Mouse (Mus musculus) kidney, postnatal 10 days (tissue): ENCODE measurements around the gene Acsl1.

Experiments used
- DNase-seq: peaks from one replicate; pipeline ENCODE4 v3.0.0; 2021; ENCODE audit warnings: mixed read lengths

Gene Acsl1

GRCm38 (mm10) chr8:46475942-46476341, 5.1 kb downstream of the Acsl1 start:
- DNase-seq = no peak

GRCm38 (mm10) chr8:46477747-46478458, 7.1 kb downstream of the Acsl1 start:
- no peak for DNase-seq

DNA sequence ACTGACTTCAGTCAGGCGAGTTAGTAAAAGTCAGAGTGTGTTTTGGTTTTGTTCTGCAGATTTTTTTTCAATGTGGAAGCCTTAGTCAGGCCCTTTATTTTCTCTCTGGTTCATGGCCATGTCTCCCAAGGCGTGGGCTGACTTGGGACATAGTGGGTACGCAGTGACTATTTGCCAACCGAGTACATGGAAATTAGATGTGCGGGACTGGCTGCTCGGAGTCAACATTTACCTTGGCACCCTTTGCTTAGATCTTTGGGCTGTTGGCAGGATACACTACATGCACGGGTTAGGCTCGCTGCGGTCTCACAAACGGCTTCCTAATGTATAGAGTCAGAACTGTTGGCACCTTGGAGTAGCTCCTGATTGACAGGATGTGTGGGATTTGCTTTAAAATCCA, 7.9 kb downstream of the Acsl1 start:
- no peak for DNase-seq

- no peak for DNase-seq
Observed at GRCm38 (mm10) chr8:46479794-46480532, 9.1 kb downstream of the Acsl1 start.

- DNase-seq = no peak
Observed at GRCm38 (mm10) chr8:46480533-46480900, 9.7 kb downstream of the Acsl1 start.

DNA sequence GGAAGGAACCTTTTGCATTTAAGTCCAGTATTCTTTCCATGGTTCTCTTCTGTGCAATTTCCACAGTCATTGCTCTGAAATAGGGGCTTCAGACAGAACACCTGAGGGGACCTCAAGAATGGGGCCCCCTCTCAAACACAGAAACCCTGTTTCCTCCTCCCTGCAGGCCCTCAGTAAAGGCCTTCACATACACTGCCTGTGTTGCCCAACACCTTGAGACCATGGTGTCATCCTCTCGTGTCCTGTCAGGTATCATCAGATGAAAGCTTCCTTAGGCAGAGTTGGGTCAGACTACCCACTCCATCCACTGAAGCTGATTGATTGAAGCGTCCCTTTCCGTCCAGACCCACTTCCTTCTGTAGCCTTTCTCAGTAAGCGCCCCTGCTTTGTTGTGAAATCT, 11.9 kb downstream of the Acsl1 start:
- DNase-seq = no peak

DNA sequence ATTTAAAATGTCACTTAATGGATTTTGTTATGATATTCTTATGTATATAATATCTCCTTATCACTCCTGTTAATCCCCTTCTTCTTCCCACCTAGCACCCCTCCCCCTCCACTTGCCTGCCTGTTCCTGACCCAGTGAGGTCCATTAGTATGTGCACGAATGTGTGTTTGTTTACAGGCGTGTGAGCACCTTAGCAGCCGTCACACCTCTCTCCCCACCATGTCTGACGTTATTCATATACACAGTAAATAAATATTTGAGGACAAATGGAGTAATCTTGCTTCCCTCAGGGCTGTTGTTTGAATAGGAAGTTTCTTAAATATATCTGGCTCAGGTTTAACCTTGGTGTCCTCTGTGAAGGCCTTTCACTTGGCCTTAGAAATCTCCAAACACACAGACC, 12.4 kb downstream of the Acsl1 start:
- DNase-seq = no peak

DNA sequence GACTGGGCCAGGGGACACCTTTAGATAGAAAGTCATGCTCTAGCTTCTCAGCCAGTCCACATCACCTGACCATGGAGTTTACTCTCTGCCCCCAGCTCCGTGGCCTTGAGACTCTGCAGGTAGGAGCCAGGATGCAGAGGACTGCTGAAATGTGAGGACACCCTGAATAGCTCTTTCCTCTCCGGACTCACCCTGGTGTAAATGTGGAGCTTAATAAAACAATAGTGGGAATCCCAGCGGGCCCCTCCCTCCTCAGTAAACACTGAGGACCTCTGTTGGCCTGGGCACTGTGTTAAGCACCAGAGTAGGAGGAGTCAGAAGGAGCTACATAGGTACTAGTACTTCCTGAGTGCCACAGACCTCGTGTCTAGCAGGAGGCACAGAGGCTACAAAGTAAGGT, 13.2 kb downstream of the Acsl1 start:
- no peak for DNase-seq

- no peak for DNase-seq
Observed at GRCm38 (mm10) chr8:46484931-46485463, 14.2 kb downstream of the Acsl1 start.

DNA sequence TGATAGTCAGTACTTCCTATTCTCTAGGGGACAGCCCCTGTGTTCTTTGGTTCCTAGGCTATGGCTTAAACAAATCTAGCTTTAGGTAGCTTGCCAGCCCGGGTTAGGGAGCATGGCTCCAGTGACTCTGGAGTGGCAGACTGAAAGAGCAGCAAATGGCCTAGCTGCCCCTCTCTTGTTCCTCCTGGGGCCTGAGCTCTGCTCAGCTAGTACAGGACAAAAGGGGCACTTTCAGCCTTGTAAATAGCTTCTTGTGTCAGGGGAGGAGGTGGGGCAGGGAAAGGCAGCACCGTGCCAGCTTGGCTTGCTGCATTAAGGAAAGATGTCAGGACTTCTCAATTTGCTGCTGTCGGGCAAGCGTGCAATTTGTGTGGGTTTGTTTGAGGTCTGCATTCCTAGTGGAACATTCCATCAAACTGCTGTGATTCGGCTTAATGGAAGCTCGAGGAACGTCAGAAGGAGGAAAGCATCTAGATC, 17.3 kb downstream of the Acsl1 start:
- no peak for DNase-seq

DNA sequence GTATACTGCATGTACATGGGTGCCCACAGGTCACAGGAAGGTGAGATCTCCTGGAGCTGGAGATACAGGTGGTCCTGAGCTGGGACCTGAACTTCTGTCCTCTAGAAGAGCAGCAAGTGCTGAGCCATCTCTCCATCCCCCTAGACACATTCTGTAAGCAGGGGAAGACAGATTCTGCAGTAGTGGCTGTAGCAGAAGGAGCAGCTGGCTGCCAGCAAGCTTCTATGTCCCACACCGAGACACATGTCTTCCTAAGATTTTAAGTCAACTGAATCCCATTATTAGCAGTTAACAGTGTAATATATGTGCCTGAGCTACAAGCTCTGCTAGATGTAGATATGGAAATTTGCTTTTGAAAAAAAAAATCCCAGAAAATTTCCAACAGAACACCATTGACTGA, 18.4 kb downstream of the Acsl1 start:
- no peak for DNase-seq

DNA sequence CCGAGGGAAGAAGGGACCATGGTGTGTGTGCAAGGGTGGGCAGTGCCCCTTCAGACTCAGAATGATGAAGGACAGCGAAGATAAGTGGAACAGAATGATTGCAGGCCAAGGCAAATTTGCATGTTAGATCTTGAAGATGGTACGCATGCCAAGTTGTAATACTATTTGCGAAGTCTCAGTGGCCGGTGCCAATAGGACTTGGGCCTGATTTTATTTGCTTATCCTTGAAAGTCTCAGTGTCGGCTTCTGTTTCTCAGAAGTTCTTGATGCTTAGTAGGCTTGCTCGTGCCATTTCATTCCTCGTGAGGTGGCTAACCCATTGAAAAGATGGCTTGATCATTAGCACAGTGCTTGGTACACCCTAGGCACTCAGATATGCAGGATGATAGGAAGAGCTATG, 19.4 kb downstream of the Acsl1 start:
- no peak for DNase-seq

DNA sequence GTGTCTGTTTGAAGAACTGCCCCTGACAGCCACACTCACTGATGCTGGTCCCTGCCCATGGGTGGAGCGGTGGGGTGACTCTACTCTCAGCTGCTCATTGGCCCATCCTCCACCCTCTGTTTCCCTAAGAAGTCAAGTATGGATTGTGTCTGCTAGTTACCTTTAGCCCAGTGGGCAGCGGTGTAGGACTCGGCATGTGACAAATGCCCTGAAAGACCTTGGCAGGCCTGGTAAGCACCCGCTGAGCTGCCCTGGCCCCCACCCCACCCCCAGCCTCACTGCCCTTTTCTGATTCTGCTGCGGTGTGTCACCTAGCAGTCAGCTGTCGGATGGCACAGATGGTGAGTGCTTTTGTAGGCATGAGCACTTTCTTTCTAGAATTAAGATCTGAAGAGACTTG, 20.0 kb downstream of the Acsl1 start:
- DNase-seq = peak; percentile 75

DNA sequence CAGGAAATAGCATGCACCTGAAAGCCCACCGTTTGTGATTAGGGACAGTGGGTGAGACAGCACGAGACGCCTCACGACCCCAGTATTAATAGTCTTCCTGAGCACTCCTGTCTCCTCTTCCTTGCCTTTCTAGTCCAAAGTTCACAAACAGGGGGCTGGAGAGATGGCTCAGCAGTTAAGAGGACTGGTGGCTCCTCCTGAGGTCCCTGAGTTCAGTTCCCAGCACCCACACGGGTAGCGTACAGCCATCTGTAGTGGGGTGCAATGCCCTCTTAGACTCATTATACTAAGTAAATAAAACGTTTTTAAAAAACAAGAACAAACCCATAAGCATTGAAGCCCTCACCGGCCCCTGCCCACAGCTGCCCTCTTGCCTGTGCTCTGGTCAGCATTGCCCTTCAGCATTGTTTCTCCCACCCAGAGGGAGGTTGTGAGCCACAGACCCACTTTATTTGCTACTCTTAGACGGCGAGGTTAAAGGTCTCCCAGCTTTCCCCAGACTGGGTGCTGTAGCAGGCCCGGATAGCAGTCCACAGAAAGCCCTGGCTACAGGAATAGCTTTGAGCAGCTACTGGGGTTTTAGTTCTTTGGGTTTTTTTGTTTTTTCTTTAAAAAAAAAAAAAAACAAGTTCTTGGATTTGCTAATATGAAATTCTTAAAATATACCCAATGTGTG, 22.8 kb downstream of the Acsl1 start:
- DNase-seq = no peak

DNA sequence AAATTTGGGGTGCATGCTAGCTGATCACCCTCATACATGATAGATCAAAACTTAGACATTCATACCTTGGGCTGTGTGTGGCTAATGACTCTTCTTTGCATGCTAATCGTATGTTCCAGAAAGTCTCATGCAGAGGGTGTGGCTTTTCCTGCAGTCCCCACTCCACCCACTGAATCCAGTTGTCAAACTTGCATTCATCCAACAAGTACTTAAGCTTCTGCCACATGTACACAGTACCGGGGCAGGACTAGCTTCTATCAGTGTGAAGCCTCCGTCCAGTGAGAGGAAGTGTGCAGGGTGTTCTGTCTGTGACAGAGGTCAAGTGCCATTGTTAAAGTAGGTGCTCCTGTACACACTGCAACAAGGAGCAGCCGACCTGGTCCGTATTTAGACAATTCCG, 26.0 kb downstream of the Acsl1 start:
- DNase-seq = no peak

GRCm38 (mm10) chr8:46497314-46498011, 26.6 kb downstream of the Acsl1 start:
- DNase-seq = no peak

GRCm38 (mm10) chr8:46499376-46500061, 28.7 kb downstream of the Acsl1 start:
- peak; percentile 77 for DNase-seq

DNA sequence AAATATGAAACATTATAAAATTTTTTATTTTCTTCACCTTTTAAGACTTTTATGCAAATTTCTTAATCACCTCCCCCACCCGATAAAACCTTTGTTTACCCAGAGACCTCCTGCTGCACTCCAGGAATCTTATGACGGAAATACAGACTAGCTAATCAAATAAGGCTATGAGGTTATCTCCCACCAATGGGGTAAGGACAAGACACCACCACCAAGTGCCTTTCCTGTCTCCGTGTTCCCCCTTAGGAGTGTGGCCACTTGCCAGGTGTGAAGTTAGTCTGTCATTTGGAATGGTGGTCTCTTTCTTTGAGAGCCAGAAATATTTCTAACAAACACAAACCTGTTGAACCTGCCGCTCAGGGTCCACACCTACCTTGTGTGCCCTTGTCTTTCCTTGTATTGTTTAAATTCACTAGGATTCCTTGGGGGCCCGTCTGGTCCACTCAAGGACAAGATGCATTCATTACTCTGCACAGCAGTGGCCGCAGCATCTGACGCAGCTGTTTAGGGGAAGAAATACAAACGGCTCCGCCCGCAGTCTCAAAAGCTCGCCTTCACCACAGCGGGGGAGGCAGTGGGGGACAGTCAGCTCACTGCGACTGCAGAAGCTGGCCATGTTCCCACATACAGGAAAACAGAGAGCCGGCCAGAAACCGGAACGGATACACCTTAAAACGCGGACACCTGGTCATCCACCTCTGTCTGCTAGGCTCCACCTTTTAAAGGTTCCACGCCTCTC, 31.7 kb downstream of the Acsl1 start:
- peak; percentile 44 for DNase-seq

GRCm38 (mm10) chr8:46503072-46503695, 32.3 kb downstream of the Acsl1 start:
- no peak for DNase-seq

DNA sequence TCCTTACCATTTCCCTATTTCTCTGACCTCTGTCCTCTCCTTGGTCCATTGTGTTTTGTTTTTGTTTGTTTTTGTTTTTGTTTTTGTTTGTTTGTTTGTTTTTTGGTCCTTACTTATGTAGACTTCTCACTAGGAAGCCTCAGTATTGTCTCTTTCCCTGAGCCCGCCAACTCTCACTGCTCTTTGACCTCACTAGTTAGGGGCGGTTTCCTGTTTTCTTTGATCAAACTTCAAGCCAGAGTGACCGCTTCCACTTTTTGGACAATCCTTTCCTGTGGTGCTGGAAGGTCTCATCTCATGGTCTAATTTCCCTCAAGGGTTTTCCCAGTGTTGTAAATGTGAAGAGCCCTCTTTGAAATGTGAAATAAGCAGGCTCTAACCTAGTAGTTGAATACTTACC, 33.4 kb downstream of the Acsl1 start:
- DNase-seq = peak; percentile 53
